Mouse (Mus musculus): ENCODE results near the gene Fam189a2. TPM values are rescaled to one million over a fixed set of nuclear protein-coding genes. Genes with fewer than 3 reads are reported as not detected.

Gene Fam189a2
- polyA plus RNA-seq, 1 experiment from 2014 or later = 1.4 TPM

DNA sequence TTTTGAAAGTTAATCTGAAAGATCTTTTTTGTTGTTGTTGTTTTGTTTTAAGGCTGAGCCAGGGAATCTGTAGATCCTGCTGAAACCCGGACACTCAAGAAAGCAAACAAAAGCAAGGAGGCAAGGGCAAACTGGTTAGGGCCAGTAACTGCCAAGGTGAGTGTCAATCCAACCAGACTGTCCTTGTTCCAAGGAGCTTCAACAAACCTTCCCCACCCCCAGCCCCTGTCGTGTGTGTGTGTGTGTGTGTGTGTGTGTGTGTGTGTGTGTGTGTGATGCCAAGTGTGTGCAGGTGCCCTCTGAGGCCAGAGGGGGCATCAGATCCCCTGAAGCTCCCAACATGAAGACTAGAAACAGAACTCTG is 62.0 kb downstream of the Fam189a2 start:
- 0 out of 2 replicates have a peak, but pooled peaks cover under 1% of the 10 kb centered on the region for H3K27me3 ChIP-seq
- 77% methylated on average over 2 of the region's 2 CpGs for WGBS
- H3K36me3 ChIP-seq = no peaks in the 10 kb centered on the region
- H3K4me2 ChIP-seq (replicated peaks) = no peak overlapping the region
- ATAC-seq (ENCODE audit: low FRiP score, low read depth) = no peak
- no peak overlapping the region for H3K4me3 ChIP-seq
- no peaks in the 10 kb centered on the region for H3K9me3 ChIP-seq
- H3K4me1 ChIP-seq = no peaks in the 10 kb centered on the region
- H3K9ac ChIP-seq (replicated peaks) = no peak overlapping the region
- H3K27ac ChIP-seq (replicated peaks) = no peak overlapping the region

DNA sequence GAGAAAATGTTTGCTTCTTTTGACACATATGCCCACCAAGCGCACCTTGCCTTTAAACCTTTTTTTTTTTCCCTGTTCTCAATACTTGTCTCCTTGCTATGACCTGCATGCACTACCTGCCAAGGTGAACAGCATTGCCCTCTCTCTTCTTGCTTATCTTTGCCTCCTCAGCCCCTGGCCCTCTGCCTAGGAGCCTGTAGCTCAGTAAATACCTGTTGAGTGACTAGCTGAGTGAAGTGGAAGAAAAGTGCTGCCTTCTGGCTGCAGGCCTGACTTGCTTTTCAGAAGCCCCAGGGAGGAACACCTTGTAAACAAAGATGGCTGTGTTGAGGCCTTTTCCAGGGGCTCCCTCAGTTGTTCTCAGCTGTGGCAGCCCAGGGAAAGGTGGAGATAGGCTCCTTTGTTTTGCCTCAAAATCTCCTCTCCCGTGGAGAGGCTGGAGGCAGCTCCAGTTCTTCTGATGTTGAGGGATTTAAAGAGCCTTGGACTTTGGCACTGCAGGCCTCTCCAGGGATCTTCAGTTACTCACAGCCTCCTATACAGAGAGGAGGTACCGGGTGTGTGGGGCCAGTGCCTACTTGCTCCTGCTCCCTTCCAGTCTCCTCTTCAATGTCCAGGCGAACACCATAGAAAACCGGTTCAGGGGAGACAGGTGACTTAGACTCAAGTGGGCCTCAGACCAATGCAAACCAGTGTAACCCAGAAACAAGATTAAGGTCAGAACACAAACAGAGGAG is 62.5 kb downstream of the Fam189a2 start:
- 0 out of 2 replicates have a peak, but pooled peaks cover 3% of the 10 kb centered on the region for H3K27me3 ChIP-seq
- no peaks in the 10 kb centered on the region for H3K9me3 ChIP-seq
- H3K4me2 ChIP-seq (replicated peaks) = no peak overlapping the region
- ATAC-seq (ENCODE audit: low FRiP score, low read depth) = no peak
- no peaks in the 10 kb centered on the region for H3K36me3 ChIP-seq
- no peak overlapping the region for H3K9ac ChIP-seq (replicated peaks)
- H3K27ac ChIP-seq (replicated peaks) = no peak overlapping the region
- H3K4me3 ChIP-seq = no peak overlapping the region
- 45% methylated on average over 5 of the region's 5 CpGs for WGBS
- H3K4me1 ChIP-seq = no peaks in the 10 kb centered on the region

DNA sequence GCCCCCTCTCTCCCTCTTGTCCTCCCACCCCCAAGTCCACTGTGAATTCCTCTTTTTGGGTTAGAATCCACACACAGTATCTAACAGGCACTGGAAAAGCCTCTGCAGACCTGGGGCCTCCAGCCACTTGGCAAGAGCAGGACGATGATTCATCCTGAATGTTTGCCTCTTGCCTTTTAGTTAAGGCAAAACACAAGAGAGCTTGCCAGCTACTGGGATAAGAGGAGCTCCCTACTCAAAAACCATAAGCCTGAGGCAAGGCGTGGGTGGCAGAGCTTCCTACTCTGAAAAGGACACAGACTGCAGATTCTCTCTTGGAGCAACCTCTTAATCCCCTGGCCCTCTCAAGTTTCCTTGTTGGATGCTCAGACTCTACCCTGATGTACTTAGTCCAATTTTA is 63.7 kb downstream of the Fam189a2 start:
- H3K9ac ChIP-seq (replicated peaks) = no peak overlapping the region
- no peak overlapping the region for H3K27ac ChIP-seq (replicated peaks)
- H3K9me3 ChIP-seq = no peaks in the 10 kb centered on the region
- WGBS = 60% methylated on average over 2 of the region's 2 CpGs
- H3K4me3 ChIP-seq = no peak overlapping the region
- H3K4me2 ChIP-seq (replicated peaks) = no peak overlapping the region
- no peaks in the 10 kb centered on the region for H3K36me3 ChIP-seq
- H3K27me3 ChIP-seq = 0 out of 2 replicates have a peak, but pooled peaks cover 4% of the 10 kb centered on the region
- no peak for ATAC-seq (ENCODE audit: low FRiP score, low read depth)
- no peaks in the 10 kb centered on the region for H3K4me1 ChIP-seq

DNA sequence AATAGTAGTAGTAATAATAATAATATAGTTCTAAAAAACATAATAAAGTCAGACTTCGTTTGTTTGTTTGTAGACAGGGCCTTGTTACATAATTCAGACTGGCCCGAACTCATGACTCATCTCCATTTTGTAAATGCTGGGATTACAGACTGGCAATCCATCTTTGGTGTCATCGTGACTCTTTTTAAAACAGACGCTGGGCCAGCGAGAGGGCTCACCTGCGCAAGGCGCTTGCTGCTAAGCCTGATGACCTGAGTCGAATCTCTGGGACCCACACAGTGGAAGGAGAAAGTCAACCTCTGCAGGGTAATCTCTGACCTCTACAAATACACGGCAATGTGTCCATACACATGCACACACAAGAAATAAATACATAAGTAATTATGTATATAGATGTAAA is 64.4 kb downstream of the Fam189a2 start:
- no peaks in the 10 kb centered on the region for H3K4me1 ChIP-seq
- H3K36me3 ChIP-seq = no peaks in the 10 kb centered on the region
- H3K9me3 ChIP-seq = no peaks in the 10 kb centered on the region
- H3K4me3 ChIP-seq = no peak overlapping the region
- 93% methylated on average over 9 of the region's 9 CpGs for WGBS
- no peak overlapping the region for H3K27ac ChIP-seq (replicated peaks)
- ATAC-seq (ENCODE audit: low FRiP score, low read depth) = no peak
- 0 out of 2 replicates have a peak, but pooled peaks cover 8% of the 10 kb centered on the region for H3K27me3 ChIP-seq
- H3K4me2 ChIP-seq (replicated peaks) = no peak overlapping the region
- H3K9ac ChIP-seq (replicated peaks) = no peak overlapping the region

DNA sequence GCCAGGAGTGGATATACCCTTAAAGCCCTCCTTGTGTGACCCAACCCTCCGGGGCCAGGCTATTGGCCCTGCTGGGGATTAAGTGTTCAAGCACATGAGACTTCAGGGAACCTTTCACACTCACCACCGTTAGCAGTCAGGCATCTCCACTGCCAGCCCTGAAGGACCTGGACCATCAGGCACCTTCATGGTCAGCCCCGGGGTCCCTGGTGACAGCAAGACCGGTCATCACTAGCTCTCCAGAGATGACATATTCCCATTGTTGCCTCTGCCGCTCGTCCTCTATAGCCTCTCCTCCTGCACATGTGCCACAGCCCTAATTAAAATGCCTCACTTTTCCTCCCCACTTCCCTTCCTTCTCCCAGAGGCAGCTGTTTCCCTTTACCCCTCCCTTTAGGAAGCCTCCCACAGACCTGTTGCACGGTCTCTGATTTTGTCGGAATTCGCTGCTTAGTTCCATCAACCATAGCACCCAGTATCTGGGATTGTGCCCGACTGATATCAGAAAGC is 66.4 kb downstream of the Fam189a2 start:
- no peaks in the 10 kb centered on the region for H3K36me3 ChIP-seq
- no peak overlapping the region for H3K4me2 ChIP-seq (replicated peaks)
- H3K27ac ChIP-seq (replicated peaks) = no peak overlapping the region
- no peak overlapping the region for H3K4me3 ChIP-seq
- H3K9me3 ChIP-seq = no peaks in the 10 kb centered on the region
- H3K4me1 ChIP-seq = peaks cover 18% of the 10 kb centered on the region
- ATAC-seq (ENCODE audit: low FRiP score, low read depth) = no peak
- 0 out of 2 replicates have a peak, but pooled peaks cover 12% of the 10 kb centered on the region for H3K27me3 ChIP-seq
- 65% methylated on average over 10 of the region's 10 CpGs for WGBS
- H3K9ac ChIP-seq (replicated peaks) = no peak overlapping the region

DNA sequence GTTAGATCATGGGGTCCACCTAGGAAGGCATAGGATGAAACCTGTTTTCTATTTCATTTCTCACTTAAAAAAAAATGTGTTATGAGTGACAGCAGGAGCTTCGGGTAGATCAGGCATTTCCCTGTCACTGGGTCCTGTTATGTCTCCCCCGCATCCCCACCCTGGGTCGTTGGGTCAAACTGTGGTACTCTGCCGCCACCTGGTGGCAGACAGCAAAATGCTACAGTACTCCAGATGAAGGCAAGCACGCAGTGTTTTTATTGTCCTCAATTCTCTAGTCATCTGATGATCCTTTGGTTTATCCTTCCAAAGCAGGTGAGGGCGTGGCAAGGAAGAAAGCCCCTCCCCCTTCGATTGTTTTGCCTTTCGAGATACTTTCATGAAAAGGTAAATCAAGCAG is 69.3 kb downstream of the Fam189a2 start:
- H3K4me2 ChIP-seq (replicated peaks) = no peak overlapping the region
- no peak overlapping the region; the same call in 1 of the 2 replicates for H3K9ac ChIP-seq (replicated peaks)
- peak; percentile 59; the same call in 1 of the 2 replicates for ATAC-seq (ENCODE audit: low FRiP score, low read depth)
- H3K9me3 ChIP-seq = no peaks in the 10 kb centered on the region
- 0 out of 2 replicates have a peak, but pooled peaks cover 15% of the 10 kb centered on the region for H3K27me3 ChIP-seq
- no peaks in the 10 kb centered on the region for H3K36me3 ChIP-seq
- H3K27ac ChIP-seq (replicated peaks) = no peak overlapping the region
- WGBS = 2% methylated on average over 8 of the region's 8 CpGs
- H3K4me3 ChIP-seq = no peak overlapping the region
- peaks cover 19% of the 10 kb centered on the region for H3K4me1 ChIP-seq

DNA sequence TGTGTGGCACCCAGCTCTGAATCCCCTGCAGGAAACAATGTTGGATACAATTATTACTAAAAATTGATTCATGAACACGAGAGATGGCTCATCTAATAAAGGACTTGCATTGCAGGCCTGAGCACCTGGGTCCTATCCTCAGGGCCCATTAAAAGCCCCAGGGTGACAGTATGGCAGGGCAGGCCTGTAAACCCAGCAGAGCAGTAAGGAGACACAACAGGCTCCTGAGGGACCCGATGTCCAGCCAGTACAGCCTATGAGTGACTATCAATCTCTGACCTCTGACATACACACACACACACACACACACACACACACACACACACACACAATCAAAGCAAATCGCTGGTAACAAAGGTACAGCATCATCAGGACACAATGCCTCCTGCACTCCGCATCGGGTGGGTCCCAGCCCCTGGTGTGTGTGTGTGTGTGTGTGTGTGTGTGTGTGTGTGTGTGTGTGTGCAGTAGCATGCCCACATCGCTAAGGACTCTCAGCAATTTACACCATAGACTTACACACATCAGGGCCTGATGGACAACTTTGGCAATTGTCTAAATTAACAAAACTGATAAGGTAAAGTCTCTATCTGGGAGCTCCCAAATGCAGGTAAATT is 69.9 kb downstream of the Fam189a2 start:
- no peaks in the 10 kb centered on the region for H3K36me3 ChIP-seq
- H3K9me3 ChIP-seq = no peaks in the 10 kb centered on the region
- no peak overlapping the region for H3K4me3 ChIP-seq
- no peak for ATAC-seq (ENCODE audit: low FRiP score, low read depth)
- 74% methylated on average over 6 of the region's 6 CpGs for WGBS
- no peak overlapping the region for H3K9ac ChIP-seq (replicated peaks)
- no peak overlapping the region for H3K27ac ChIP-seq (replicated peaks)
- H3K27me3 ChIP-seq = 0 out of 2 replicates have a peak, but pooled peaks cover 15% of the 10 kb centered on the region
- H3K4me2 ChIP-seq (replicated peaks) = no peak overlapping the region
- H3K4me1 ChIP-seq = peaks cover 19% of the 10 kb centered on the region

DNA sequence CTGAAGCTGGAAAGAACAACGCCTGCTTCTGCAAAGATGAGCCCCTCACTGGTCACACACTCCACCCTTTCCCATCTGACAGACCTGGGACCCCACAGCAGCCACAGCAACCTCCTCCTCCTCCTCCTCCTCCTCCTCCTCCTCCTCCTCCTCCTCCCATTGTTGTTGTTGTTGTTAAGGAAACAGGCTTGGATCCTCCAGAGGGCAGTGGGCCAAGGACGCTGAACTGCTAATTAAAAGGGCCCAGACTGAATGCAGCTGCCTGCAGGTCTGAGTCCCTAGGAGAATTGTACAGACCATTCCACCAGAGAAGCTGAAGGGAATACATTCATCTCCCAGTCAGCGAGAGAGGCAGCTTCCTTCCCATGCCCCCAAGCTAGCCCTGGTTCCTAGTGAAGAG is 70.5 kb downstream of the Fam189a2 start:
- Histone ChIP-seq H3K36me3 (no peaks in the 10 kb centered on the region), H3K27me3 (0 out of 2 replicates have a peak, but pooled peaks cover 15% of the 10 kb centered on the region), H3K4me2 (replicated peaks) (no peak overlapping the region), H3K9me3 (no peaks in the 10 kb centered on the region), H3K27ac (replicated peaks) (no peak overlapping the region), H3K4me3 (no peak overlapping the region), H3K4me1 (peaks cover 19% of the 10 kb centered on the region), H3K9ac (replicated peaks) (no peak overlapping the region)
- peak; percentile 13; the same call in 1 of the 2 replicates for ATAC-seq (ENCODE audit: low FRiP score, low read depth)
- 22% methylated on average over 3 of the region's 3 CpGs for WGBS

DNA sequence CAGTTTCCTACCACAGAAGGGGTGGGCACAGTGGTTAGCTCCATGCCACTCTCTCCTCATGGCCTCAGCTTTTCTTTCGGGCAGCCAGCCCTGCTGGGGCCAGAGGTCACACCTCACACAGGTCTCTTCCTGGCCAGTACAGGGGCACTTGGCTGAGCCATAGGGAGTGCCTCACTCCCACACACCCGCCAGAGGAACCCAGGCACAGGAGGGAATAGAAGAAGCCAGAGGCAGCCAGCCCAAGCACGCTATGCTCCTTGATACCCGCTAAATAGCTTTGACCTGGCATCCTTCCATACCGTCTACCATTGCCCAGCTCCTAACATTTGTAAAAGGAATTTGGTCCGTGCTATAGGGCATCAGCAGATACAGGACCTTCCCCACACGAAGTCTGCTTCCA is 70.9 kb downstream of the Fam189a2 start:
- ATAC-seq (ENCODE audit: low FRiP score, low read depth) = peak; percentile 1; the same call in 1 of the 2 replicates
- 60% methylated on average over 7 of the region's 7 CpGs for WGBS
- Histone ChIP-seq H3K27me3 (0 out of 2 replicates have a peak, but pooled peaks cover 15% of the 10 kb centered on the region), H3K4me1 (peaks cover 19% of the 10 kb centered on the region), H3K4me3 (no peak overlapping the region), H3K4me2 (replicated peaks) (no peak overlapping the region), H3K9me3 (no peaks in the 10 kb centered on the region), H3K36me3 (no peaks in the 10 kb centered on the region), H3K27ac (replicated peaks) (no peak overlapping the region), H3K9ac (replicated peaks) (no peak overlapping the region)

DNA sequence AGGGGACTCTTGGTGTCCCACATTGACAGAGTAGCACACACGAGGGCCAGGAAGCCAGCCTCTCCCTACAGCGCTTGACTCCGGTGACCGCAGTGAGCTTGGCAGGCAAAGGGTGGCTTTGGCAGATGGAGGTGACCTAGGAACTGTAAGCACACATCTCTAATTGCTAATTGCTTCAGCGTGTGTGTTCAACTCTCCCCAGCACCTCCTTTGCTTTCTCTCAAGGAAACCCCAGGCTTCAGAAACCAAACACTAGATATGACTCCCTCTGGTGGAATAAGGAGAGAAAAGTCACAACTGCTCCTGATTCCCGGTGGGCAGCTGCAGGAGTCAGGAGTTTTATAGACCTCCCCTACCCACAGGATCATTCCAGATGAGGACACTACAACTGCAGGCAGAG is 71.9 kb downstream of the Fam189a2 start:
- H3K27me3 ChIP-seq = 0 out of 2 replicates have a peak, but pooled peaks cover 15% of the 10 kb centered on the region
- no peaks in the 10 kb centered on the region for H3K36me3 ChIP-seq
- H3K4me1 ChIP-seq = peaks cover 19% of the 10 kb centered on the region
- no peak for ATAC-seq (ENCODE audit: low FRiP score, low read depth)
- H3K4me3 ChIP-seq = no peak overlapping the region
- 47% methylated on average over 6 of the region's 6 CpGs for WGBS
- H3K9ac ChIP-seq (replicated peaks) = no peak overlapping the region
- no peak overlapping the region for H3K4me2 ChIP-seq (replicated peaks)
- no peaks in the 10 kb centered on the region for H3K9me3 ChIP-seq
- no peak overlapping the region for H3K27ac ChIP-seq (replicated peaks)

DNA sequence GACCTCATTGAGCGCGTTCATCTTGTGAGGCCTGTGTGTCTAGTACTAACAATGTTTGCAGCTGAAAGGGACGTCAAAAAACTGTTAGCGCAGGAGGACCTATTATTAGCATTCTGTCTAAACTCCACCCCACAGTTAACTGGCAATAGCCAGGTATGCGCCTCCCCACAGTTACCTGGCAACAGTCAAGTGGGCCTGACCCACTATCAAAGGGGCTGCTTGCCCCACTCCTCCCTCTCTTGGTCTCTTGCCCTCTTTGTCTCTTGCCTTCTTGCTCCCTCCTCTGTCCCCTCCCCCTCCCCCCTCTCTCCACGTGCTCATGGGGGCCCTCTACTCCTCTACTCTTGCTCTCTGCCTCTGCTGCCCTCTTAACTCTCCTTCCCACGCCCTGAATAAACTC is 73.3 kb downstream of the Fam189a2 start:
- Histone ChIP-seq H3K9ac (replicated peaks) (no peak overlapping the region), H3K27ac (replicated peaks) (no peak overlapping the region), H3K4me3 (no peak overlapping the region), H3K4me1 (peaks cover 19% of the 10 kb centered on the region), H3K4me2 (replicated peaks) (no peak overlapping the region), H3K9me3 (no peaks in the 10 kb centered on the region), H3K27me3 (0 out of 2 replicates have a peak, but pooled peaks cover 13% of the 10 kb centered on the region), H3K36me3 (no peaks in the 10 kb centered on the region)
- 70% methylated on average over 7 of the region's 7 CpGs for WGBS
- ATAC-seq (ENCODE audit: low FRiP score, low read depth) = no peak

DNA sequence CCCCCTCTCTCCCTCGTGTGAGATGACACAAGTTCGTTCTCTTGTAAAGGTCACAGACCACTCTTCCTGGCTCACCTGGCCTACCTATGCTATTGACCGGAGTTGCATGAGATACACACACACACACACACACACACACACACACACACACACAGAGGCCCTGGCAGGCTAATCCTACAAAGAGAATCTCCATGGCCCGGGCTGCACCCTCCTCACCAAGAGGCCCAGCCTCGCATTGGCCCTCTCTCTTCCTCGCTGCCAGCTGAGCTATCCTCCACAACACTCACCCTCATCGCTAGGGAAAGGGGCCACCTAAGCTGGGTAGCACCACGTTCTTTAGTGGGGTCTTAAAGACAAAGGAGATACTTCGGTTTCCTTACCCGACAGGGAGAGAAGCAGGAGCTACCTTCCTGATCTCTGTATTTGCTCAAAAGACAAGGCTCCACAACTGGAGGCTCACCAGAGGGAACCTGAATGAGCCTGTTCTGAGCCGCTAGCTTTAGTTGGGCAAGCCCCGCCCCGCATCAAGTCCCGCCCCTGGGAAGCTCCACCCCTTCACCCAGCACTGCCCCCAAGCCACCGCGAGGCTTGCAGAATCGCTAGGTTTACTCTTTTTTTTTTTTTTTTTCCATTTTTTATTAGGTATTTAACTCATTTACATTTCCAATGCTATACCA is 74.4 kb downstream of the Fam189a2 start:
- H3K27me3 ChIP-seq = 0 out of 2 replicates have a peak, but pooled peaks cover 8% of the 10 kb centered on the region
- WGBS = 65% methylated on average over 17 of the region's 17 CpGs
- H3K4me3 ChIP-seq = no peak overlapping the region
- no peaks in the 10 kb centered on the region for H3K9me3 ChIP-seq
- no peak overlapping the region for H3K27ac ChIP-seq (replicated peaks)
- peaks cover 19% of the 10 kb centered on the region for H3K4me1 ChIP-seq
- ATAC-seq (ENCODE audit: low FRiP score, low read depth) = no peak
- no peak overlapping the region for H3K9ac ChIP-seq (replicated peaks)
- H3K4me2 ChIP-seq (replicated peaks) = no peak overlapping the region
- no peaks in the 10 kb centered on the region for H3K36me3 ChIP-seq

Measured in midbrain, embryonic 12.5 days (tissue).